ENCODE assay signal across 9 mouse cellular contexts in genomic region chr12:80724853-80725559, GRCm38 (mm10). TPM values are rescaled to one million over a fixed set of nuclear protein-coding genes. Genes with fewer than 3 reads are reported as not detected.
DNase-seq lines count a peak whose midpoint lies in the region; ATAC-seq and TF ChIP-seq lines count a peak whose summit lies in the region.
"Had no signal": no experiment of that assay in that cellular context is flagged by ENCODE, and none has a peak within 500 bp of the region (broad histone marks: within the 10 kb centered on the region; RNA-seq: fewer than 3 reads in every experiment).

No protein-coding gene starts in this region.

- peak; percentile 92 for TF ChIP-seq CTCF in forebrain, postnatal 0 days (IDR thresholded peaks at IDR 0.05; ENCODE audit: low read depth)

- H3K36me3 ChIP-seq in forebrain, embryonic 11.5 days (ENCODE audit: control insufficient read depth, insufficient read depth, low read length) = no peaks in the 10 kb centered on the region
- no peaks in the 10 kb centered on the region for H3K36me3 ChIP-seq in forebrain, embryonic 12.5 days (replicated peaks)
- no peaks in the 10 kb centered on the region for H3K36me3 ChIP-seq in forebrain, postnatal 0 days (ENCODE audit: insufficient read depth)
- H3K36me3 ChIP-seq in intestine, embryonic 15.5 days = no peaks in the 10 kb centered on the region

- no peaks in the 10 kb centered on the region for H3K27me3 ChIP-seq in forebrain, embryonic 11.5 days (ENCODE audit: control insufficient read depth, insufficient read depth, low read length)
- H3K27me3 ChIP-seq in forebrain, embryonic 12.5 days = 0 out of 2 replicates have a peak, but pooled peaks cover 6% of the 10 kb centered on the region
- no peaks in the 10 kb centered on the region for H3K27me3 ChIP-seq in forebrain, postnatal 0 days (ENCODE audit: insufficient read depth, low read length)
- no peaks in the 10 kb centered on the region for H3K27me3 ChIP-seq in intestine, embryonic 15.5 days (replicated peaks)

- WGBS in forebrain, embryonic 11.5 days = 34% methylated on average over 10 of the region's 10 CpGs
- WGBS in forebrain, embryonic 12.5 days = 30% methylated on average over 10 of the region's 10 CpGs
- WGBS in forebrain, postnatal 0 days = 26% methylated on average over 10 of the region's 10 CpGs
- WGBS in intestine, embryonic 15.5 days = 23% methylated on average over 10 of the region's 10 CpGs

- H3K4me3 ChIP-seq in forebrain, embryonic 11.5 days (ENCODE audit: low read depth, low read length) = no peak overlapping the region
- H3K4me3 ChIP-seq in forebrain, embryonic 12.5 days (replicated peaks) = no peak overlapping the region
- H3K4me3 ChIP-seq in forebrain, postnatal 0 days (ENCODE audit: low read depth, low read length) = no peak overlapping the region
- H3K4me3 ChIP-seq in intestine, embryonic 15.5 days (replicated peaks) = no peak overlapping the region
- H3K4me3 ChIP-seq: myocyte had no signal

- no peak for ATAC-seq in forebrain, embryonic 11.5 days (replicated peaks; ENCODE audit: low FRiP score)
- no peak for ATAC-seq in forebrain, embryonic 12.5 days (ENCODE audit: low FRiP score)
- ATAC-seq in forebrain, postnatal 0 days = no peak; the same call in 1 of the 2 replicates
- ATAC-seq in intestine, embryonic 15.5 days = peak; percentile 86
- peak; percentile 75 for ATAC-seq in megakaryocyte-erythroid progenitor cell, adult 5-6 weeks (replicated peaks; ENCODE audit: low FRiP score, low TSS enrichment, poor library complexity, severe bottlenecking)

- no peak overlapping the region for H3K4me2 ChIP-seq in forebrain, embryonic 11.5 days (ENCODE audit: low read depth, low read length, severe bottlenecking)
- no peak overlapping the region for H3K4me2 ChIP-seq in forebrain, embryonic 12.5 days
- no peak overlapping the region for H3K4me2 ChIP-seq in forebrain, postnatal 0 days (ENCODE audit: low read depth)
- H3K4me2 ChIP-seq in intestine, embryonic 15.5 days (replicated peaks) = peak overlapping the region; percentile 42

- no peaks in the 10 kb centered on the region for H3K9me3 ChIP-seq in forebrain, embryonic 11.5 days (ENCODE audit: control insufficient read depth, low read length)
- H3K9me3 ChIP-seq in forebrain, embryonic 12.5 days = no peaks in the 10 kb centered on the region
- H3K9me3 ChIP-seq in forebrain, postnatal 0 days (ENCODE audit: low read length) = no peaks in the 10 kb centered on the region
- H3K9me3 ChIP-seq in intestine, embryonic 15.5 days = no peaks in the 10 kb centered on the region

- no peak overlapping the region for H3K27ac ChIP-seq in forebrain, embryonic 11.5 days (ENCODE audit: low read depth, low read length)
- no peak overlapping the region for H3K27ac ChIP-seq in forebrain, embryonic 12.5 days
- no peak overlapping the region for H3K27ac ChIP-seq in forebrain, postnatal 0 days (ENCODE audit: low read depth, low read length)
- no peak overlapping the region for H3K27ac ChIP-seq in intestine, embryonic 15.5 days

- DNase-seq in forebrain, embryonic 11.5 days (ENCODE audit: low spot score) = peak; percentile 90
- DNase-seq in c-Kit-positive CD71-positive TER-119-positive erythroid progenitor cells, embryonic 14.5 days (ENCODE audit: low spot score) = peak; percentile 76
- peak; percentile 85 for DNase-seq in forebrain, postnatal 0 days
- peak; percentile 46 to 85 for DNase-seq in left cerebral cortex, adult 8-10 months (ENCODE audit: low spot score in 2 of 2)
- peak; percentile 76 to 93 for DNase-seq in spleen, postnatal 4 days (ENCODE audit: low spot score in 2 of 2)

- H3K9ac ChIP-seq in forebrain, embryonic 11.5 days (ENCODE audit: low read length) = no peak overlapping the region
- H3K9ac ChIP-seq in forebrain, embryonic 12.5 days = no peak overlapping the region
- no peak overlapping the region for H3K9ac ChIP-seq in forebrain, postnatal 0 days
- no peak overlapping the region for H3K9ac ChIP-seq in intestine, embryonic 15.5 days

- H3K4me1 ChIP-seq in forebrain, embryonic 11.5 days (replicated peaks; ENCODE audit: control insufficient read depth, insufficient read depth, low read length) = no peaks in the 10 kb centered on the region
- H3K4me1 ChIP-seq in forebrain, embryonic 12.5 days = no peaks in the 10 kb centered on the region; the same call in 1 of the 2 replicates
- H3K4me1 ChIP-seq in forebrain, postnatal 0 days (ENCODE audit: insufficient read depth) = no peaks in the 10 kb centered on the region
- H3K4me1 ChIP-seq in intestine, embryonic 15.5 days (replicated peaks) = no peaks in the 10 kb centered on the region

RNA-seq across cellular contexts. Expression of gene Plekhd1, which starts 32.6 kb away (rescaled TPM):
- polyA plus RNA-seq in forebrain, embryonic 11.5 days (2014; fragmentation: Nextera tagmentation; extraction: Ambion mirVana) = 0.48 and 0.60 TPM in 2 replicates
- polyA plus RNA-seq in forebrain, embryonic 12.5 days (2016; fragmentation: Nextera tagmentation; extraction: Ambion mirVana) = 0.40 and 0.65 TPM in 2 replicates
- 0.77 and 1.1 TPM in 2 replicates for total RNA-seq in forebrain, postnatal 0 days (2014; rRNA removed)
- polyA plus RNA-seq in forebrain, postnatal 0 days (2015; fragmentation: Nextera tagmentation; extraction: Ambion mirVana) = 0.70 and 1.3 TPM in 2 replicates
- polyA plus RNA-seq in intestine, embryonic 15.5 days (2015; fragmentation: Nextera tagmentation; extraction: Ambion mirVana) = 13.4 and 14.1 TPM in 2 replicates
- 1 to 10 TPM; 3.6 to 7.8 (median 5.6) TPM for total RNA-seq in left cerebral cortex, adult 8-10 months (2022)
- 0.45 TPM in 1 of 2 replicates, not detected in the other for total RNA-seq in megakaryocyte-erythroid progenitor cell, adult 5-6 weeks (2014; fragmentation: Nextera tagmentation)
- total RNA-seq in megakaryocyte-erythroid progenitor cell, adult 5-6 weeks (2017) = not detected in 2 replicates
- polyA plus RNA-seq: myocyte had no signal

RNA-seq across cellular contexts. Expression of gene Ccdc177, which starts 35.5 kb away (rescaled TPM):
- polyA plus RNA-seq in forebrain, embryonic 11.5 days (2014; fragmentation: Nextera tagmentation; extraction: Ambion mirVana) = 5.1 and 6.8 TPM in 2 replicates
- polyA plus RNA-seq in forebrain, embryonic 12.5 days (2016; fragmentation: Nextera tagmentation; extraction: Ambion mirVana) = 6.2 and 7.8 TPM in 2 replicates
- 19.1 and 23.5 TPM in 2 replicates for total RNA-seq in forebrain, postnatal 0 days (2014; rRNA removed)
- 1.6 and 2.3 TPM in 2 replicates for polyA plus RNA-seq in forebrain, postnatal 0 days (2015; fragmentation: Nextera tagmentation; extraction: Ambion mirVana)
- polyA plus RNA-seq in intestine, embryonic 15.5 days (2015; fragmentation: Nextera tagmentation; extraction: Ambion mirVana) = 0.10 and 0.15 TPM in 2 replicates
- total RNA-seq in left cerebral cortex, adult 8-10 months (2022) = 10 to 100 TPM; 12.9 to 14.9 (median 13.8) TPM
- total RNA-seq in megakaryocyte-erythroid progenitor cell, adult 5-6 weeks (2014; fragmentation: Nextera tagmentation) = not detected in 2 replicates
- total RNA-seq in megakaryocyte-erythroid progenitor cell, adult 5-6 weeks (2017) = not detected in 2 replicates
- polyA plus RNA-seq: myocyte had no signal

Comparison
In these comparisons a context has a peak if more than half of its experiments do, and no peak if none do; other contexts are left out.
1. ATAC-seq: peak in intestine, embryonic 15.5 days (single experiment) and megakaryocyte-erythroid progenitor cell, adult 5-6 weeks (single experiment); none in forebrain, embryonic 11.5 days (single experiment), forebrain, embryonic 12.5 days (single experiment) and forebrain, postnatal 0 days (single experiment).
2. Peak in every context shown above with its lines, with median percentiles within 50 percentile points of each other: DNase-seq.